Mouse (Mus musculus): ENCODE results near the gene Ccdc58. TPM values are rescaled to one million over a fixed set of nuclear protein-coding genes. Genes with fewer than 3 reads are reported as not detected.

Gene Ccdc58
- total RNA-seq, 2 experiments from 2014 or later = 18.6 to 21.3 TPM

Other genes with a start within 250 kb of the Ccdc58 start
- 1 to 10 TPM in 1 of 2 experiments, under 1 TPM in 1; 0.79 to 1.3 TPM for gene Parp14, start 200.1 kb upstream of the Ccdc58 start, total RNA-seq (2021)
- 1 to 10 TPM; 2.1 TPM for gene Parp9, start 133.2 kb upstream of the Ccdc58 start, total RNA-seq (2021)
- 1 to 10 TPM; 2.0 to 2.9 TPM for gene Dtx3l, start 132.5 kb upstream of the Ccdc58 start, total RNA-seq (2021)
- gene Kpna1, start 92.9 kb upstream of the Ccdc58 start, total RNA-seq (2021) = 100 to 1,000 TPM; 119 to 122 TPM
- gene Wdr5b, start 30.5 kb upstream of the Ccdc58 start, total RNA-seq (2021) = 1 to 10 TPM; 3.6 to 3.9 TPM
- gene Fam162a, start 91 bp upstream of the Ccdc58 start, total RNA-seq (2021) = 10 to 100 TPM; 66.1 to 66.4 TPM
- gene Csta1, start 59.6 kb downstream of the Ccdc58 start, total RNA-seq (2021) = not detected
- gene Stfa2l1, start 85.1 kb downstream of the Ccdc58 start, total RNA-seq (2021) = not detected
- not detected for gene Gm5483, start 112.5 kb downstream of the Ccdc58 start, total RNA-seq (2021)
- gene Gm5416, start 138.7 kb downstream of the Ccdc58 start, total RNA-seq (2021) = not detected
- gene 2010005H15Rik, start 149.8 kb downstream of the Ccdc58 start, total RNA-seq (2021) = not detected
- not detected for gene Stfa1, start 205.3 kb downstream of the Ccdc58 start, total RNA-seq (2021)